Mouse (Mus musculus): ENCODE data around the gene Cog5.

Cog5 gene

DNA sequence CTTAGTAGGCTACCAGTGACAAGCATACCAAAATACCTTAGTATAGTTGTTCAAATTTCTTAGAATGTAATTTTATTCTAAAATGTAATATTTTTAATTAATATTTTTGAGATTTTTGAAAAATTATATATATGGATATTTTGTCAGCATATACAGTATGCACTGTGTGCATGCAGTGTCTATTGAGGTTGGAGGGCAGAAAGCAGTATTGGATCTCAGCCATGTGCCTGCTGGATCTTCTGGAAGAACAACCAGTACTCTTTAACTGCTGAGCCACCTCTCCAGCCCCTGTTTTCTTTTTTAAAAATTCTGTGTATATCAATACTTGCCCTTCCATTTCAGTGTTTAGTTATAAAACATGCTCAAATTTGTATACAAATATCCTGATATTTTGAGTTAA is 164.4 kb downstream of the Cog5 start:
- intact Hi-C loops (cut with DNase I): no loop called here

DNA sequence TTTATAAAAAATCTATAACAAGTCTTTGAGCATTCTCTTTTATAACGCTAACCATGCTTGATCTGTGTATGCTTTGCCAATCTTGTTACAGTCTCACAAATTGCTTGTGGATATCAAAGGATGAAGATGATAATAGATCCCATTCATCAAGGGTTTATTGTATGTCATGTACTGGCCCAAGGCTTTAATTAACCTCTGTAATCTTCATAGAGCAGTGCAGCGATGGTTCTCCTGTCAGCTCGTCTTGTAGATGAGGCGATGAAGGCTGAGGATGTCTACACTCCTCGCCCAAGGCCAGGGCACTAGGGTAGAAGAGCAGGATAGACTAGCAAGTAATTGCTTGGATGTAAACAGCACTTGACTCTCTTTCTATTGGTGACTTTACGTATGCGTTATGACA is 164.9 kb downstream of the Cog5 start:
- intact Hi-C loops (cut with DNase I): no loop called here

- intact Hi-C loops (cut with DNase I): no loop called here
Observed at GRCm38 (mm10) chr12:31823671-31824070, 169.0 kb downstream of the Cog5 start.

- intact Hi-C loops (cut with DNase I): no loop called here
Observed at GRCm38 (mm10) chr12:31824831-31825230, 170.2 kb downstream of the Cog5 start.

DNA sequence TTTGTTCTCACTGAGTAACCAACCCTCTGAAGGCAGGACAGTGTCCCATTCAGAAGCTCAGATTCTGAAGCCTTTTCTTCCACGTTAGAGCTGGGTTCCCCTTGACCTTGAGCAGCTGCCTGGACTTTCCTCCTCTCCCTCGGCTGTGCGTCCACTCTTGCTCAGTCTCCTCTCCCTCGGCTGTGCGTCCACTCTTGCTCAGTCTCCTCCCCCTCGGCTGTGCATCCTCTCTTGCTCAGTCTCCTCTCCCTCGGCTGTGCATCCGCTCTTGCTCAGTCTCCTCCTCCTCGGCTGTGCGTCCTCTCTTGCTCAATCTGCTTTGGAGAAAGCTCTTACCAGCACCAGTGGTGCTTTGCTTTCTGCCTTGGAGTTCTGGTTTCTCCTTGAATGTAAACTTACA is 171.2 kb downstream of the Cog5 start:
- intact Hi-C loops (cut with DNase I): no loop called here

GRCm38 (mm10) chr12:31826476-31826875 is 171.8 kb downstream of the Cog5 start:
- intact Hi-C loops (cut with DNase I): no loop called here

DNA sequence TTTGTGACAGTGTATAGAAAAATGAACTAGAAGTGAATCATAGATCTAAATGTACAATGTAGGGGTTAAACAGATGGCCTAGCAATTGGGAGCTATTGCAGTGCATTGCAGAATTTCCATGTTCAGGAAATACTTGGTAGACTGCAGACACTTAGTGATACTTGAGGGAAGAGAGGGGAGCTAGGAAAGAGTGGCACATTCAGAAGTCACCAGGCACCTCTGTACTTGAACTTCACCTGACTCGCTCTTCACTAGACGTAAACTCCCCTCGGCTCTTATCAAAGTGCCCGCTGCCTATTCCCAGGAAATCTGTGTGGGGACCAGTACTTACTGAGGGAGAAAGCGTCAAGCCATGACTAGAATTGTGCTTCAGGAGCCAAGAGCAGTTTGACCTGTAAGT is 180.8 kb downstream of the Cog5 start:
- intact Hi-C loops (cut with DNase I): no loop called here

GRCm38 (mm10) chr12:31836211-31836610 is 181.5 kb downstream of the Cog5 start:
- intact Hi-C loops (cut with DNase I): no loop called here

- intact Hi-C loops (cut with DNase I): no loop called here
Observed at GRCm38 (mm10) chr12:31838521-31838920, 183.9 kb downstream of the Cog5 start.

GRCm38 (mm10) chr12:31839249-31839648 is 184.6 kb downstream of the Cog5 start:
- intact Hi-C loops (cut with DNase I): no loop called here

DNA sequence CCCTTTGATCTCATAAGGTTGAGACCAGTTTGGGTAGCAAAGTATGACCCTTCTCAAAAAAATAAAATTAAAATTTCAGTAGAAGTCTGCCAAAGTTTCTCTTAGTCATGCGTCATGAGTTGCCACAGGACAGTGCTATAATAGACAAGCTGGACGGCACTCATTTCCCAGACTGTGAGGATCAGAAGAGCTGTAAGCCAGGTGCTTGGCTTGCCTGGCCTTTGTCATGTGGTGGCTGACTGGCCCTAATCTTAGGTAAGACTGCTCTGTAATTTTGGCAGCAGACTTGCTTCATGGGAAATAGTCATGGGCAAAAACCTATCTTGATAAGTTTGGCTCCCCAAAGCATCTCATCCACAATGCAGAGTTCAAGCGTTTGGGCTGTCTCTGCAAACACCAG is 191.4 kb downstream of the Cog5 start:
- intact Hi-C loops (cut with DNase I): no loop called here

DNA sequence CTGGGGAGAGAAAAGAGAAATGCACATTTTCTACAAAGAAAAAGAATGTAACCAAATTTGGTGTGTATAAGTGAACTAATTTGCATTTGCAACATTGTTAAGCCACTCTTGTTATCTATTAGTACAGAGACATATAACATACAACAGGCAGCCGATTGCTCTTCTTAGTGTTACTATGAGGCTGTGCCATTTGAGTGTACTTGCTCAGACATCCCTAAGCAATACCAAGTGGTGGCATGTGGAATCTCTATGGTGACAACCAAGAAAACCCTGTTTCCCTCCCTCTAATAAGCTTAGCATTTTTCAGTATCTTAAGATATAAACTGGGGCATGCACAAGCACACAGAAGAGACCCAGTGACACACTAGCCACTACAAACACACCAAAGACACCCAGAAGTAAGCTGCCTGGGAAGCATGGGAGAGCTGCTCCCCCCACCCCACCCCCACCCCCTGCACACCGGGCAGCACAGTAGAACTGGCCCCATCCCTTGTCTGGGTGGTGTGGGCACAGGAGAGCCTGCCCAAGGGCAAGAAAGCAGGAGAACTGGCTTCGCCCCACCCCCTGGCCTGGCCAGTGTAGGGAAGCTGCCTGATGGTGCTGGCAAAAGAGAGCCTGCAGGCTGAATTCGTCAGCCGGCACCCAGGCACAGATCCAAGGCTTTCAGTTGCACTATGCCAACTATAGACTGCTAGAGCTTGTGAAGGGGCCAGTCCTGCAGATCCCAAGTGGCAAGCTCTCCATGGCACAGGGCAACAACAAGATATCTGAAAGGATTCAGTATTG is 194.2 kb downstream of the Cog5 start:
- intact Hi-C loops (cut with DNase I): no loop called here

DNA sequence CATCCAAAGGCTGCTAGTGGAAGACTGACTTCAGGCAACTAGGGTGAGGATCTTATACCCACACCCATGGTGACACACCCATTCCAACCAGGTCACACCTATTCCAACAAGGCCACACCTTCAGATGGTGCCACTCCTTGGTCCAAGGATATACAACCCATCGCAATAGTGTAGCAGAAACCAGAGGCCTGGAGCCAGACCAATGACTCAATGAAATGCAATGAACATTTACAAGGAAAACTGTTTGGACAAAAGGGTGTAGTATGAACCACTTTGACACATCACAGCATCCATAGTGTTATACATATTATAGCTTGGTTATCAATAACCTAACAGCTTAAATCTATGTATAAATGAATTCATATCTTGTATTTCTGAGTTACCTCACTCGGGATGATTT is 194.9 kb downstream of the Cog5 start:
- intact Hi-C loops (cut with DNase I): no loop called here

GRCm38 (mm10) chr12:31854039-31854438 is 199.4 kb downstream of the Cog5 start:
- intact Hi-C loops (cut with DNase I): no loop called here

GRCm38 (mm10) chr12:31854817-31855216 is 200.1 kb downstream of the Cog5 start:
- intact Hi-C loops (cut with DNase I): no loop called here

DNA sequence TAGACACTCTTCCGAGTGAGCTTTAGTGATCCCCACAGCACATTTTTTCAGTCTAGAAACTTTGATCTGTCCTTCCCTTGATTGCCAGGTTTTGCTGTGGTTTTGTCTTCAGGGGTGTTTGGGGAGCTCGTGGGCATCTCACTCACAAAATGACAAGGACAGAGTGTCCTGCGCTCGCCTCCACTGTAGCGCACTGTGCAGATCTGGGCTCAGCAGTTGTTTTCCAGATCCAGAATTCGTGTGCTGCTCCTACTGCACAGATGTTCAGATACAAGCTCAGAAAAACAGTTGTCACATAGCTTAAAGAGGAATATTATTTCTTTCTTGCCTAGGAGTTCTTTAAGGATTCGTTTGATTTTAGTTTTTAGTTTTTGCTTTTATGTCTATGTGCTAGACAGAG is 203.1 kb downstream of the Cog5 start:
- intact Hi-C loops (cut with DNase I): no loop called here

GRCm38 (mm10) chr12:31862668-31863538 is 208.2 kb downstream of the Cog5 start:
- intact Hi-C loops (cut with DNase I): no loop called here

DNA sequence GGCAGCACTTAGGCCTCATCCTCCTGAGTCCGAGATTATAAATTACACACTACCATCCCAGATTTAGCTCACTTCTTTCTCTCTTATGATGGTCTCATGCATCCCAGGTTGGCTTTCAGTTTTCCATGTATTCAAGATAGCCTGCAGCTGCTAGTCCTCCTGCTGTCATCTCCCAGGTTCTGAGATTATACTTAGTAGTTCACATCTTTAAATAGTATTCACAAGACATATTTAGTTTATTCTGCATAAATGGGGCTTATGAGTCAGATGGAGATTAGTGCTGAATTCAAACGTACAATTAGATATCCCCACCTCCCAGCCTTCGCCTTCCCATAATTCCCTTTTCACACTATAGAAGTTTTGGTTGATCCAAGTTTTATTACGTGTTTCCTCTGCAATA is 222.1 kb downstream of the Cog5 start:
- intact Hi-C loops (cut with DNase I): no loop called here

GRCm38 (mm10) chr12:31882736-31883135 is 228.1 kb downstream of the Cog5 start:
- intact Hi-C loops (cut with DNase I): no loop called here

DNA sequence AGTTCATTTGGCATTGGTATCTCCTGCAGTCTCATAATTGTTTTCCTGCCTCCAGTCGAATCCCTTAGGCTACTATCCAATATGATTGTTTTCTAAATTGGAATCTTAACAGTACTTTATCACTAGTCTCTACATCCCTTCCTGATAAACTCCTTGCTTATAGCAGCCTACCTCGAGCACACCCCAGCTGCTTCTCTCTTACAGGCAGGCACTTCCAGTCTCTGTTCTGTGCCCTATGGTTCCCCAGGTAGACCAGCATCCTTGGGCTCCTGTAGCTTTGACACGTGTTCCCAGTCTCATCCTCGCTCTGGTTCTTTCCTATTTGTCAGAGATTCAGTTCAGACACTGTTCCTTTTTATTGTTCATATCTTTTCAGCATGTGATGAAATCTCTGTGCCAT is 229.7 kb downstream of the Cog5 start:
- intact Hi-C loops (cut with DNase I): no loop called here

DNA sequence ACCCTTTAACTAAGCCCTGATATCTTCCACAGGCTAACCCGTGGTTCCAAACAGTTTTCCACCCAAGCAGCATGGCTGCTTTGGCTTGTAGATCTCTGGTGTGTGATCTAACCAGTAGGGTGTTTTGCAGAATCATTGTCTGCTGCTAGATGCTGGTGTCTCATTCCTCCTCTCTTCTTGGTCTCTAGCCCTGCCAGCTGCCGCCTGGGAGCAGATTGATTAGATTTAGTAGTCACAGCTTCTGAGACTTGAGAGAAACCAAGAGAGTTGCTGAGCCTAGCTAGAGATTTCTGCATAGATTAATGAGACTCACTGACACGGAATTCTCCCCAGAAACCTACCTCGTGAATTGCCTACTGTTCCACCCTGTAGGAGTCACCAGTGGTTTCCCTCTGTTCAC is 230.4 kb downstream of the Cog5 start:
- intact Hi-C loops (cut with DNase I): no loop called here

GRCm38 (mm10) chr12:31885844-31886606 is 231.4 kb downstream of the Cog5 start:
- intact Hi-C loops (cut with DNase I): no loop called here

Measured in adrenal gland (tissue).